Mouse (Mus musculus): ENCODE measurements at regions not wholly inside any gene's neighbourhood (a gene's known extent, or its start where the extent isn't known, plus 50 kb on each side); places are given as distances from the start of the nearest gene placed in this dataset.

GRCm38 (mm10) chr10:22495975-22496496, 135.7 kb downstream of the Raet1d start (continued):
- TF ChIP-seq MYC (IDR thresholded peaks at IDR 0.05; ENCODE audit: low read depth, low read length) (no peak), ZMIZ1 (IDR thresholded peaks at IDR 0.05; ENCODE audit: low read depth, low read length) (no peak)

All from CH12.LX (cell line).